Mouse (Mus musculus) liver (tissue): ENCODE results near the gene Zfp472.
A peak's percentile ranks its signal among the peaks of the same experiment; 100 is the strongest.

Source experiments
- DNase-seq: peaks from one replicate; pipeline ENCODE4 v3.0.0-alpha.2; 2020; ENCODE audit warnings: mixed read lengths

Zfp472 gene

DNA sequence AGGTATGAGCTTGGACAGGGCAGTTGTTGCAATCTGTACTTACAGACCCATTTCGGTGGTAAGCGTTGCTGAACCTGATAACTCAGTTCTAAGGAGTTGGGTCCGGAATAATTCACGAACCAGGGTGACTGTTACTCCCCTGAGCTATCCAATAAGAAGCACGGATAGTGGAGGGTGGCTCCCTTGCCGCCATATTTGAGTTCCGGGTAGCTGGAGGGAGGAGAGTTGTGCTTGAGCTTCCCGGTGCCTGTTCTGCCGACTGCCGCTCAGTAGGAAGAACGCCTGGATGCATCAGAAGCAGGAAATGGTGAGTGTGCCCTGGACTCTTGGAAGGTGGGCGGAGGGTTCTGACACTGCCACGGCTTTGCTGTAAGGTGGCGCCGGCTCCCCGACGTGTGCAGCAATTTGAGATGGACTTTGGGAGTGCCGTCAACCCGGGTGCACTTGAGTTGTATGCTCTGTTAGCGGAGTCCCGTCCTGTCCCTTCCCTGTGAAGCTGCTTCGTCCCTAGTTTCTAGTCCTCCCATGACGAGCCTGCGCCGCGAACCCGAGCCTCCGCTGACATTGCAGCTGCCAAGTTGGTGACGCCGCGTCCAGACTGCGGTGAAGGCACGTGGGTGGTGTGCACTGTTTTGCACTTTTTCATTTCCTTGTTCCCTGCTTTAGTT, at the start of gene Zfp472:
Zfp472 (plus strand) TSS at position 192 of the 668 bp plus-strand sequence.
- DNase-seq: peak; percentile 88

DNA sequence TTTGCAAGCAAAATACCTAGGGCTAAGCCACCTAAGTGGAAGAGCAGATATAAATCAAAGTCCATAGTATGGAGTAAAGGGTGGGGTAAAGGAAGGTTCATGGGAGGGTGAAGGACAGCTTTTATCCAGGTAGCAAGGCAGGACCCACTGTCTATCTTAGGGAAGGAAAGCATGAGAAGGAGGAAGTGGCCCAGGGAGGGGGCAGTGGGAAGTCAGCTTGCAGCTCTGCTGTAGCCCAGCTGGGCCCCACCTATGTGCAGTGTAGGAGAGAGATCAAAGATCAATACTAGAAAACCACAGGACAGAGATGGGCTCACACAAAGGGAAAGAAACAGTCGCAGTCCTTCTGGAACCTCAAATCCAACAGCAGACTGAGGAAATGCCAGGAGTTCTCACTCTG, 49.5 kb upstream of the Zfp472 start:
- no peak for DNase-seq

DNA sequence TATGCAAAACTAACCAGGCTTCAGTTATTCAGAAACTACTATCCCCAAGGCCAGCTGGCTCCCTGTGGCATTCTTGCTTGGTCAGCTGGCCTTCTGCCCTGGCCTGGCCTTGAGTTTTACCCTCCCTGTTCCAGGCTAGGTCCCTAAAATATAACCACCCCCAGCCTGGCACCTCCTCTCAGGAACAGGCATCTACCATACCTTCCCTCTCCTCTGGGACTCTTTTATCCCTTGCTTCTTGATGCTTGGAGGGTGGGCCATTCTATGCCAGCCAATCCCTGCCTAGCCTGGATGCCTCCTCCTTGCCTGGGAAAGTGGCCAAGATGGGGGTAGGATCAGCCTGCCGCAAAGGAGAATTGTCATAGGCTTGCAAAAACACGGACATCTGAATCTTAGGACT, 48.5 kb upstream of the Zfp472 start, which contains the start of gene Cyp4f14:
Cyp4f14 (minus strand) TSS at position 212 of the 400 bp plus-strand sequence.
- no peak for DNase-seq

DNA sequence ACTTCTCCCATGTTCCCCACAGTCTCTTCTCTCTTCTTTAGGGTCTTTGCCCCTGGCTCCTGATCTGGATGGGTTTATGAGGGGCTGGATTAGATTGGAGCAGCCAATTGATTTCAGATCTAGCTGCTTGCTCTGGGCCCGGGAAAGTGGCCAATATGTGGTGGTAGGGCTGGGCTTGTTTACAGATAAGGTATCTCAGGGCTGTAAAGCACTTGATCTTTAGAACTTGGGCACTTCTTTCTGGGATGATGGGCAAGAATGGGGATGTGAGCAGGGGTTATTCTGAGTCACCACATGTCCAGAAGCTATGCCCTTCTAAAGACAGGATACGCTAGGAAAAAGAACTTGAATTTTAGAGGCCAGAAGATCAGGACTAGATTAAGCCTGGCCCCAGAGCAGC, 46.5 kb upstream of the Zfp472 start:
- no peak for DNase-seq

DNA sequence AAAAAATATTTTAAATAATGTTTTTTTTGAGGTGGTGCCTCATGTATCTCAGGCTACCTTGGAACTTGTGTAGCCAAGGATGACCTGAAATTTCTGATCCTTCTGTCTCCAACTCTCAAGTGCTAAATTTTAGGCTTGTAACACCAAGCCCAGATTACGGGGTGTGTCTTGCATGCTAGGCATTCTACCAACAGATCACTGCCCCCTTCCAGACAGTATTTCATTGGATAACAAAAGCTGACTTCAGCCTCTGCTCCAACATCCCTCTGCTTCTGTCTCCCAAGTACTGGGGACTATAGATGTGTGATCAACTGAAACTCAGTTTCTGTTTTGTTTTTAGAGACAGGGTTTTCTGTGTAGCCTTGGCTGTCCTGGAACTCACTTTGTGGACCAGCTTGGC, 41.9 kb upstream of the Zfp472 start:
- no peak for DNase-seq

- DNase-seq: peak; percentile 78
These were observed 40.8 kb upstream of the Zfp472 start for GRCm38 (mm10) chr17:32924658-32925312.

DNA sequence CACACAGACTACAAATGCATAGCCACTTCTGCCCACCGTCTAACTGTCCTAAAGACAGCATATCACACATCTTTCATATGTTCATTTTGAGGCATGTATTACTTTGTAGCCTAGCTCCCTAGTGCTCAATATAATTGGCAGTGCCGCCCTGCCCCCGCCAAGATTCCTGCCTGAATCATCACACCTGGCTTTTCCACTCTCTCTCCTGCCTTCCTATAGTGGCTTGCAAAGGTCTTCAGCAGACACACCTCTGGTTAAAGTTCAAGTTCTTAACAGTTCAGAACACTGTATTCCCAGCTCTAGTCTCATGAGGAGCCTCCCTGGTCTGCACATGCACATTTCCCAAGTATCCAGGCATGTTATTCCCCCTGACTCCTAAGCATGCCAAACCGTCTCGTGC, 37.8 kb upstream of the Zfp472 start:
- DNase-seq: no peak

DNA sequence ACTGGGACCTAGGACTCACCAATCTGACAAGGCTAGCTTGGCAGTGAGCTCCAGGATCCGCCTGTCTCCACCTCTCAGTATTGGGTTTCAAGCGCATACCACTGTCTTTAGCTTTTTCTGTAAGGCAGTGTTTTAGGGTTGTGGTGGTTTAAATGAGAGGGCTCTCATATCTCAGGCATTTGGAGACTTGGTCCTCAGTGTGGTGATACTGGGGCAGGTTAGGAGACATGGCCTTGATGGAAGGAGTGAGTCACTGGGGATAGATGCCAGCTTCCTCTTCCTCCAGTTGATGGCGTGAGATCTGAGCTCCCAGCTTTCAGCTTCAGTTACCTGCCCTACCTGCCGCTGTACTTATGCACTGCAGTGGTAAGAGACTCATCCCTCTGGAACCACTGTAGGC, 25.8 kb upstream of the Zfp472 start:
- DNase-seq: no peak

- DNase-seq: no peak
These were observed 22.0 kb upstream of the Zfp472 start for GRCm38 (mm10) chr17:32943661-32944060.

- no peak for DNase-seq
These were observed 21.1 kb upstream of the Zfp472 start for GRCm38 (mm10) chr17:32944402-32945035.

DNA sequence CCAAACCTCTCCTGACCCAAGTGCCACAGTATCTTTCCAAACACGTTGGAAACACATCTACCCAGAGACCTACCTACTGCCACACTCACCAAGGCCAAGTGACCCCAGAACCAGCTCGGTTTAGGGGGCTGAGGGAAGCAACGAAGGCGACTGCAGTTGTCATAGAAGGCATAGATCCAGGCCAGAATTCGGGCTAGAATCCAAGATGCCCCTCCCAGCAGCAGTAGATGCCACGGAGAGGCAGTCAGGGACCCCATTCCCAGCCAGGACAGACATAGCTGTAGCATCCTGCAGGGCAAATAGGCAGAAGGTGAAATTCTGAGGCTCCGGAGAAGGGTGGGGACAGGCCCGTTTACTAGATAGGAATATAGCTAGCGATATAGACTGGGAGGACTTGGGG, 18.9 kb upstream of the Zfp472 start:
- no peak for DNase-seq

- peak; percentile 88 for DNase-seq
These were observed 18.2 kb upstream of the Zfp472 start, which contains the start of gene Cyp4f13 for GRCm38 (mm10) chr17:32947215-32947914. Cyp4f13 (minus strand) TSS chr17:32947402.

- DNase-seq: no peak
These were observed 15.5 kb upstream of the Zfp472 start for GRCm38 (mm10) chr17:32950136-32950535.

DNA sequence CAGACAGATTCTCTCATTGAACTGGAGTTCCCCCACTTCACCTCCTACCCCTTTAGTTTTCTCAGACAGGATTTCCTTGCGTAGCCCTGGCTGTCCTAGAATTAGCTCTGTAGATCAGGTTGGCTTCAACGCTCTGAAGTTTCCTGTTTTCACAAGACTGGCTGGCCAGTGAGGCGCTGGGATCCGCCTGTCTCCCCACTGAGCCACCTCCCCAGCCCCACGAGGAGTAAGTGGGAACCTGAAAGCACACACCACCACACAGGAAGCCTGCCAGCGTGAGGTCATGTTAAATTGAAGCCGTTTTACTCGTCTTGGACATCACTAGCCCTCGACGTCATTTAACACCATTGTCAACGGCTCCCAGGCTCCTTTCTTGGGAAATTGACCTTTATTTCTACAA, 14.6 kb upstream of the Zfp472 start:
- DNase-seq: no peak

DNA sequence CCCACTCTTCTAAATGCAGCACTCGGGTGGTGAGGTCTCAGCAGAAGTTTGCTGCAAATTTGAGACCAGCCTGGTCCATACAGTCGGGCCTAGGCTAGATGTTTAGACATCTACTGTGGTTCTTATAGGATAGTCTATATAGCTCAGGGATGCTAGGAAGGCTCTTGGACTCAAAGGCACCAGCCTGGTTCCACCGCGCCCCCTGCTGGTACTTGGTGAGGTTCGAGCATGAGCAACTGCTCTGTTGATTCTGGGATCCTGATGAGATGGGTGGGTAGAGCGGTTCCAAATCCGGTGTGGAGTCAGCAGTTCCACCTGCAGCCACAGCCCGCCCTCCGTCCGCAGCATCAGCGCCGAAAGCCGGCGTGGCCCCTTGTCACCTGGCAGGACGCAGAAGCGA, 14.2 kb upstream of the Zfp472 start:
- peak; percentile 79 for DNase-seq

- no peak for DNase-seq
These were observed 376 bp upstream of the Zfp472 start for GRCm38 (mm10) chr17:32965253-32965622.

- DNase-seq: no peak
These were observed 15.7 kb downstream of the Zfp472 start for GRCm38 (mm10) chr17:32981361-32981760.

- no peak for DNase-seq
These were observed 20.7 kb downstream of the Zfp472 start for GRCm38 (mm10) chr17:32986301-32986700.

DNA sequence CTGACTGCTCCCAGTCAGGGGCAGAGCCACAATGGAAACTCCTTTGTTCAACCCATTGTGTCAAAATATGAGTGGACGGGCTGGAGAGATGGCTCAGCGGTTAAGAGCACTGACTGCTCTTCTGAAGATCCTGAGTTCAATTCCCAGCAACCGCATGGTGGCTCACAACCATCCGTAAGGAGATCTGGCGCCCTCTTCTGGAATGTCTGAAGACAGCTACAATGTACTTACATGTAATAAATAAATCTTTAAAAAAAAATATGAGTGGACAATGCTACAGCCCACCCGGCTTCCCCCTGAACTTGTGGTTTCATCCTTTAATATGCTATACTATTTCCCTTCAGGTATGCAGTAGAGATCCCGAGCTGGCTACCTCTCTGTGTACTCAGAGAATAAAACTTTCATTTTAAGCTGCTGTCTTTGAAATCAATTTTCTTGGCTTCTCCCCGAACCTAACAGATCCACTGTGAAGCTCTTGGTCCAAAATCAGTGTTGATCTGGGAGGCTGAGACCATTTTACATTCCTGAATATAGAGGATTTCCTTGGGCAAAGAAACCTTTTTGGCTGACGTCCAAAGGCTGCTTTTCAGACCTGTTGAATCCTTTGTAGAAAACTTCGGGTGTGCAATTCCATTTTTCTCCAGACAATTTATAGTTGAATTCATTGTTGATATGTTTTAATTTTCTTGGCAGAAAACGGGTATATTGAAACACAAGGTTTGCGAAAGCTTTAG, 26.5 kb downstream of the Zfp472 start:
- DNase-seq: peak; percentile 27

DNA sequence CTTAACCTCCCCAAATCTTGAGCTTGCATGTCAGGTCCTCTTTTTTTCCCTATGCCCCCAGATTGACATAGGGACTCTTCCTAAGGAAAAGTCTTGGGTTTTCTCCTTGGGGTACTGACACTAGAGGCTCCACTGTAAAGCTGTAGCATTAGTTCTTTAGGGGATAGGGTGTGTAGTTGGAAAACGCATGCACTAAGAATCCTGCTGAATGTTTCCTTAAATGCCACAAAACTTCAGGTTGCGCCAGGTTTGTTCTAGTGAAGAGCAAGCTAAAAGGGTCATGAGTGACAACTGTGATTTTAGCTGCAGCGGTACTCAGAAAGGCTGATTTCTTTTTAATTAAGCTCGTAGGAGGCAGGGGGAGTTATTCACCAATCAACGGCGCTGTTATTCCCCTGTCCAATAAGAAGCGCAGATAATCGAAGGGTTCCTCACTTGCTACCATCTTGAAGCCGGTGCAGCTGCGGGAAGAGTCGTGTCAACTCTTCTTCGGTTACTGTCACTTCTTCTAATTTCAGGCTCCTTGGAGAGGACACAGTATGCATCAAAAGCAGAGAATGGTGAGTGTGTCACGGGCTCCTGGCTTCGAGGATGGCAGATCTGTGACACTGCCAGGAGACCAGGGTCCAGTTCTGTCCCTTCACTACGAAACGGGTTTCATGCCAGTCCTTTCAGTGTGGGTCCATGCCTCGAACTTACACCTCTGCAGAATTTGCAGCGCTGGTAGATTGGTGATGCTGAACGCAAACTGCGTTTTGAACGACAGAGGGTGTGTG, 27.3 kb downstream of the Zfp472 start, which contains the start of gene Zfp952:
Zfp952 (plus strand) TSS at position 431 of the 776 bp plus-strand sequence.
- DNase-seq: peak; percentile 72

GRCm38 (mm10) chr17:32998492-32998891, 32.9 kb downstream of the Zfp472 start:
- no peak for DNase-seq

DNA sequence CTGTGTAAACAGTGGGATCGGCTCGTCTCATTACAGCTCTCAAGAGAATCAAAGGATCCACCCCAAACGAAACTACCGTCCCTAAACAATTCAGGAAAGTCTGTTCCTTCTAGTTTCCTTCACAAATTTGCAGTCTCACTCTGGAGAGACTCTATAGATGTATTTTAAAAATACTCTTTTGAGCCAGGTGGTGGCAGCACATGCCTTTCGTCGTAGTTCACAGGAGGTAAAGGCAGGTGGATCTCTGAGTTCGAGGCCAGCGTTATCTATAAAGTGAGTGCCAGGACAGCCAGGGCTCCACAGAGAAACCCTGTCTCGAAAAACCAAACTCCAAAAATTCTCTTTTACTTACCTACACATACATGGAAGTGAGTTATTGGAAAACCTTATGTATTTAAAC, 42.7 kb downstream of the Zfp472 start:
- no peak for DNase-seq
